Mouse (Mus musculus): ENCODE measurements around the gene Fignl1.

GRCm38 (mm10) chr11:11794626-11795025 is 14.1 kb downstream of the Fignl1 start:
- TF ChIP-seq CTCF (IDR thresholded peaks at IDR 0.05; ENCODE audit: low read depth) (no peak), EP300 (IDR thresholded peaks at IDR 0.05; ENCODE audit: low read depth) (no peak)

Measured in heart, postnatal 0 days (tissue).